Mouse (Mus musculus) brain, adult 10 weeks (tissue): Measurements from ENCODE around the gene 9530053A07Rik. TPM values are rescaled to one million over a fixed set of nuclear protein-coding genes. Genes with fewer than 3 reads are reported as not detected.

ENCODE experiments used
- polyA plus RNA-seq: library from polyadenylated mRNA; stranded (reverse); fragments of 350-450 nt; fragmentation: Illumina TruSeq; extraction: RNeasy Lipid Tissue Mini Kit (QIAGEN cat#74804); gene quantifications from one replicate; pipeline ENCODE4 v1.2.3, GENCODE M21; 2015; ENCODE audit warnings: low read depth, low replicate concordance

The 9530053A07Rik gene
- polyA plus RNA-seq: 0.04 TPM

DNA sequence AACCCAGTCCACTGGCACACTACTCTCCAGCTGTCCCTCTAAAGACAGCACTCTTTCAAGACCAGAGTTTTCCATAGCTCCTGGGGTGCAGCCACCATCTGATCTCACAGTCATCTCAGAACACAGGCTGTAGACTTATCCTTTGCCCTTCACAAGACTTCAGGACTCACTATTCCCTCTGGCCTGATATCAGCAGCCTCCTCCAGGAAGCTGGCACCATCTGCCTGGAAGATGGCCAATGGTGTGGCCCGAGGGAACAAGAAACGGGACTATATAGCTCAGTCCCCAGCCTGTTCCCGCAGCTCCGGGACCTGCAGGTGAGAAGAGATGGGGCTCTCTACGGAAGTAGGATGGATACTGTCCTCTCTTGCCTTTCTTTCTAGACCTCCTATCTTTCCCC lies at the start of gene 9530053A07Rik:
9530053A07Rik (plus strand) TSS at position 301 of the 400 bp plus-strand sequence.

DNA sequence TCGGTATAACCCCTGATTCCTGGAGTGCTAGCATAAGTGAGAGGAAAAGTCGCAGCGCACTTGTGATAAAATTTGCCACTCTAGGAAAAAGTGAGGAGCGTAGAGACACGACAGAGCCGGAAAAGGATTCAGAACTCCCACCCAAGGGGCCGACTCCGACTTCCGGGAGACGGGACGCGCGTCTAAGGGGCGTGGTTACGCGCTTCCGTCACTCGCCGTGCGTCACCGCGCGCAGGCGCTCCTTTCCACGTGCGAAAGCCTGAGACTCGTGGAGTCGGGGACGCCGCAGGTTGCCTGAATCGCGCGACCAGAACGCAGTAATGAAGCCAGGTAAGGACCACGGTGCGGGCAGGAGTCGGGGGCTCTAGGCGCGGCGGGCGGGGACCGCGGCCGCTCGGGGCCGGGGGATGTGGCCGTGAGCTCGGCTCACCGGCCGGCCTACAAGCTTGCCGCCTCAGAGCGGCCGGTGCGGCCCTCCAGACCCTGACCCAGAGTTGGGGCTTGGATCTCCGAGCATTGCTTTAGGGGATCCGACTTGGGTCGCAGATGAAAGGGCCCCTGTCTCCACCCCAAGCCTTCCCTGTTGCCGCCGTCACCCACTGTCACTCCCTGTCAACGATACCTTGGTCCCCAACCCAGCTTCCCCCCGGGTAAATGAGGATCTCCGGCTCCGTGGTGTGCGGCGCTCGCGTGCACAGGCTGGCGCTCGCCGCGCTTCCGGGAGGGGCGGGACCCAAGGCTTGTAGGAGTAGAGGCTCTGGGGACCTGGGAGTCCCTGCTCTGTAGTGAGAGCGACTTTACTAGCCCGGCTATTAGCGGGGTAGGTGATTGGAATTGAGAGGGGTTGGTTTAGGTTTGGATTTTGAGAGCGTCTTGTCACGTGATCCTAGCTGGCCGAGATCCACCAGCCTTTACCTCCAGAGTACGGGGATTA lies 40.5 kb downstream of the 9530053A07Rik start, which contains the start of gene Fbl:
Fbl (plus strand) TSS at position 222 of the 934 bp plus-strand sequence.

DNA sequence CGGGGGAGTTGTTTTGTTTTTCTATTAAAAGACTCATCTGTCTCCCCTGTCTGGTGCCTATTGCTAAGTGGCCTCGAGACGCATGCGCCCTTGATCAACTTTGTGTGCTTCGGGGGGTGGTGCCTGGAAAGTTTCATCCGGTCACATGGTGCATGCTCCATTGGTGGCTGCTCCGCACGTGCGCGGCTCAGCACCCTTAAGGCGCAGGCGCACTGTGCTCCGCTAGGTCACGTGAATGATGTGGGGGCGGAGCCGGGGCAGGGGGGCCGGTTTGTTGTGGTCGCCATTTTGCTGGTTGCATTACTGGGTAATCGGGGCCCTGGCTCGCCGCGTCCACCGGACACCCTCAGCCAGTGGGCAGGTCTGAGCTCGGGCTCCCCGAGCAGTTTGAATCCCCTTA lies 50.0 kb downstream of the 9530053A07Rik start, which contains the start of gene Dyrk1b:
Dyrk1b (plus strand) TSS at position 242 of the 400 bp plus-strand sequence.

Other genes starting within 250 kb of the 9530053A07Rik start
- 9.4 TPM for gene Zfp974, start 200.0 kb upstream of the 9530053A07Rik start, polyA plus RNA-seq
- 14.2 TPM for gene Zfp780b, start 150.3 kb upstream of the 9530053A07Rik start, polyA plus RNA-seq
- gene Zfp850, start 115.4 kb upstream of the 9530053A07Rik start, polyA plus RNA-seq: 4.6 TPM
- gene Psmc4, start 79.4 kb upstream of the 9530053A07Rik start, polyA plus RNA-seq: 177 TPM
- 0.06 TPM for gene Fcgbp, start 58.2 kb upstream of the 9530053A07Rik start, polyA plus RNA-seq
- gene Fbl, start 40.2 kb downstream of the 9530053A07Rik start, polyA plus RNA-seq: 60.8 TPM
- gene Dyrk1b, start 50.0 kb downstream of the 9530053A07Rik start, polyA plus RNA-seq: 17.0 TPM
- 47.8 TPM for gene Eid2, start 138.4 kb downstream of the 9530053A07Rik start, polyA plus RNA-seq
- gene Eid2b, start 148.3 kb downstream of the 9530053A07Rik start, polyA plus RNA-seq: 25.0 TPM
- gene Selenov, start 161.7 kb downstream of the 9530053A07Rik start, polyA plus RNA-seq: 0.74 TPM
- gene Dll3, start 172.8 kb downstream of the 9530053A07Rik start, polyA plus RNA-seq: 1.0 TPM
- gene Timm50, start 182.6 kb downstream of the 9530053A07Rik start, polyA plus RNA-seq: 48.9 TPM
- gene Supt5, start 209.3 kb downstream of the 9530053A07Rik start, polyA plus RNA-seq: 94.6 TPM
- 704 TPM for gene Rps16, start 221.2 kb downstream of the 9530053A07Rik start, polyA plus RNA-seq
- 4.3 TPM for gene Plekhg2, start 243.1 kb downstream of the 9530053A07Rik start, polyA plus RNA-seq